Mouse (Mus musculus) v-Abl transformed pro-B cells (cell line): ENCODE results near the gene 1700040F15Rik.
"Not testable (repeated sequence)": the region's sequence is repeated elsewhere in the genome, so short reads cannot be mapped to it uniquely, and the experiment has no call there.

Experiments
- in situ Hi-C, 2 experiments: fragments of 400-800 bp; cut with MboI; formaldehyde crosslinking; loops; one replicate each; pipeline ENCODE4 v1.15.1; 2025; ENCODE audit not compliant: unreplicated experiment in 2 of 2

The 1700040F15Rik gene

GRCm38 (mm10) chrY:61101947-61102346, at the start of gene 1700040F15Rik:
Gene 1700040F15Rik (plus strand): TSS chrY:61102247.
- in situ Hi-C loops: not testable (repeated sequence)
